Mouse (Mus musculus) erythroblast, embryonic 14.5 days (primary cell): ENCODE results near the gene Rnf185.

Experiments
- GATA1 ChIP-seq: IDR thresholded peaks from 2 replicates; pipeline ENCODE4 v1.6.1; 2012; ENCODE audit warnings: low read length, inconsistent platforms, mixed read lengths
- TAL1 ChIP-seq: IDR thresholded peaks from 3 replicates; pipeline ENCODE4 v1.6.1; 2012; ENCODE audit warnings: low read length, inconsistent platforms, mixed read lengths

DNA sequence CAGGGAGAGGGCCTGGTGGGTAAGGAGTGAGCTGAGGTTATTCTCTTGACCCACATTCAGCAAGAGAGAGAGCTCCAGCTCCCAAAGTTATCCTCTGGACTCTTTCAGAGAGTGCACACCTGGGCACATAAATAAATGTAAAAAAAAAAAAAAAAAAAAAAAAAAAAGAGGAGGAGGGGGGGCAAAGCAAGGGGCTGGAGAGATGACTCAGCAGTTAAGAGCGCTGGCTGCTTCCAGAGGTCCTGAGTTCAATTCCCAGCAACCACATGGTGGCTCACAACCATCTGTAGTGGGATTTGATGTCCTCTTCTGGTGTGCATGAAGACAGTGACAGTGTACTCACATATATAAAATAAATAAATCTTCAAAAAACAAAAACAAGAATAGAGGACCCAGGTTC is 45.1 kb upstream of the Rnf185 start:
- no peak; the same call in 2 of the 3 replicates for TF ChIP-seq TAL1
- no peak for TF ChIP-seq GATA1
